Mouse (Mus musculus) liver, embryonic 14.5 days (tissue): ENCODE measurements around the gene Celf2. TPM values are rescaled to one million over a fixed set of nuclear protein-coding genes. Genes with fewer than 3 reads are reported as not detected.

ENCODE experiments used
- ATAC-seq: fragments of 200-750 bp; cut with Nextera tagmentation; 2 replicates; pipeline ENCODE4 v1.8.0; 2017; ENCODE audit warnings: moderate number of reproducible peaks, mild to moderate bottlenecking, moderate library complexity; ENCODE audit not compliant: insufficient read depth
- DNase-seq, 3 experiments: peaks; one replicate each; pipeline ENCODE4 v3.0.0-alpha.2; 2012 to 2013; ENCODE audit warnings: low read depth in 3 of 3, low spot score in 3 of 3
- H3K27ac ChIP-seq: fragments of 300-500 bp; sonication (generic); 2 replicates; pipeline ENCODE4 v1.5.1; 2014; ENCODE audit warnings: moderate library complexity, mild to moderate bottlenecking, control low read depth, inconsistent platforms
- H3K27me3 ChIP-seq: fragments of 300-500 bp; sonication (generic); 2 replicates; pipeline ENCODE4 v1.6.1; 2014; ENCODE audit warnings: mild to moderate bottlenecking, low read length, moderate library complexity; ENCODE audit not compliant: control insufficient read depth, insufficient read depth
- H3K36me3 ChIP-seq: fragments of 300-500 bp; sonication (generic); replicated peaks from 2 replicates; pipeline ENCODE4 v1.6.1; 2014; ENCODE audit warnings: low read depth; ENCODE audit not compliant: control insufficient read depth, insufficient read depth
- H3K4me1 ChIP-seq, 2 experiments: fragments of 200-500 bp in 1 of 2; fragments of 300-500 bp in 1 of 2; sonication (generic) in 1 of 2; replicated peaks; 2 replicates each; pipeline ENCODE4 v1.6.1; 2012 to 2014; ENCODE audit warnings: antibody characterized with exemption in 1 of 2, inconsistent platforms in 1 of 2, low read length in 1 of 2; ENCODE audit not compliant: control insufficient read depth in 2 of 2, insufficient read depth in 2 of 2
- H3K4me2 ChIP-seq: fragments of 300-500 bp; sonication (generic); 2 replicates; pipeline ENCODE4 v1.6.1; 2014; ENCODE audit warnings: low read depth, mild to moderate bottlenecking, control low read depth, moderate library complexity
- H3K4me3 ChIP-seq, 2 experiments: fragments of 200-500 bp in 1 of 2; fragments of 300-500 bp in 1 of 2; sonication (generic) in 1 of 2; 2 replicates each; pipeline ENCODE4 v1.5.1; 2012 to 2014; ENCODE audit warnings: low read depth in 2 of 2, low read length in 2 of 2, mild to moderate bottlenecking in 2 of 2, control low read depth in 1 of 2, inconsistent platforms in 1 of 2, moderate library complexity in 1 of 2; ENCODE audit not compliant: insufficient read depth in 1 of 2
- H3K9ac ChIP-seq: fragments of 300-500 bp; sonication (generic); replicated peaks from 2 replicates; pipeline ENCODE4 v1.6.1; 2014; ENCODE audit warnings: mild to moderate bottlenecking, control low read depth, moderate library complexity
- H3K9me3 ChIP-seq: fragments of 300-500 bp; sonication (generic); 2 replicates; pipeline ENCODE4 v1.6.1; 2016; ENCODE audit warnings: low read length, mixed read lengths; ENCODE audit not compliant: control insufficient read depth
- CTCF ChIP-seq: IDR thresholded peaks from 2 replicates; pipeline ENCODE4 v1.5.1; 2016; ENCODE audit warnings: antibody characterized with exemption, low read depth, control low read depth
- EP300 ChIP-seq: IDR thresholded peaks from 2 replicates; pipeline ENCODE4 v1.6.1; 2016; ENCODE audit warnings: antibody characterized with exemption, low read depth
- WGBS: fragments of 180-500 bp; shearing (Covaris S2); extraction: QIAGEN DNeasy Blood & Tissue Kit; methylation state at CpG from one replicate; pipeline ENCODE4 v1.1.7; 2014; ENCODE audit not compliant: insufficient replicate concordance; 5-methylcytosine and 5-hydroxymethylcytosine counted together
- polyA plus RNA-seq, 2 experiments: library from polyadenylated mRNA; depleted of rRNA in 1 of 2; stranded (reverse) in 1 of 2; unstranded in 1 of 2; fragments of >200 nt; fragmentation: Nextera tagmentation in 1 of 2; extraction: Ambion mirVana in 1 of 2; gene quantifications; 2 replicates each; pipeline versions ENCODE4 v1.2.1 to v1.2.3; 2012 to 2014

Gene Celf2
- polyA plus RNA-seq, 2 experiments, result 3.9 to 7.8 TPM

- no peak overlapping the region for H3K4me2 ChIP-seq
- no peak overlapping the region for H3K27ac ChIP-seq
- H3K9ac ChIP-seq, result no peak overlapping the region
- TF ChIP-seq EP300 (no peak), CTCF (no peak)
- no peaks in the 10 kb centered on the region for H3K27me3 ChIP-seq
- ATAC-seq (no peak), DNase-seq (no peak)
- no peak overlapping the region for H3K4me3 ChIP-seq
- WGBS, result 54% methylated on average over 4 of the region's 4 CpGs
- H3K9me3 ChIP-seq, result no peaks in the 10 kb centered on the region
- no peaks in the 10 kb centered on the region for H3K36me3 ChIP-seq
- H3K4me1 ChIP-seq, result no peaks in the 10 kb centered on the region
Observed at GRCm38 (mm10) chr2:7259616-7260015, 249.7 kb downstream of the Celf2 start.

- ATAC-seq, result no peak
- Histone ChIP-seq H3K27ac (no peak overlapping the region), H3K4me1 (no peaks in the 10 kb centered on the region), H3K9ac (no peak overlapping the region), H3K4me3 (no peak overlapping the region), H3K27me3 (no peaks in the 10 kb centered on the region), H3K4me2 (no peak overlapping the region), H3K36me3 (no peaks in the 10 kb centered on the region), H3K9me3 (no peaks in the 10 kb centered on the region)
- DNase-seq, result no peak
- TF ChIP-seq EP300 (no peak), CTCF (no peak)
- 49% methylated on average over 1 of the region's 1 CpGs for WGBS
Observed at GRCm38 (mm10) chr2:7256023-7256422, 253.3 kb downstream of the Celf2 start.

GRCm38 (mm10) chr2:7255386-7255785, 254.0 kb downstream of the Celf2 start:
- ATAC-seq (no peak), DNase-seq (no peak)
- no peak overlapping the region for H3K4me2 ChIP-seq
- H3K27ac ChIP-seq, result no peak overlapping the region
- no peak for TF ChIP-seq CTCF
- TF ChIP-seq EP300, result no peak
- H3K27me3 ChIP-seq, result no peaks in the 10 kb centered on the region
- H3K4me3 ChIP-seq, result no peak overlapping the region
- H3K4me1 ChIP-seq, result no peaks in the 10 kb centered on the region
- 51% methylated on average over 3 of the region's 3 CpGs for WGBS
- no peak overlapping the region for H3K9ac ChIP-seq
- no peaks in the 10 kb centered on the region for H3K36me3 ChIP-seq
- no peaks in the 10 kb centered on the region for H3K9me3 ChIP-seq

- no peak for TF ChIP-seq EP300
- Histone ChIP-seq H3K36me3 (no peaks in the 10 kb centered on the region), H3K4me1 (no peaks in the 10 kb centered on the region), H3K27me3 (no peaks in the 10 kb centered on the region), H3K4me3 (no peak overlapping the region), H3K4me2 (no peak overlapping the region), H3K9ac (no peak overlapping the region), H3K9me3 (no peaks in the 10 kb centered on the region), H3K27ac (no peak overlapping the region)
- 22% methylated on average over 2 of the region's 2 CpGs for WGBS
- no peak for DNase-seq
- no peak for ATAC-seq
Observed at GRCm38 (mm10) chr2:7250314-7250713, 259.0 kb downstream of the Celf2 start.

- no peak overlapping the region for H3K4me2 ChIP-seq
- H3K4me3 ChIP-seq, result no peak overlapping the region
- H3K9me3 ChIP-seq, result no peaks in the 10 kb centered on the region
- H3K27ac ChIP-seq, result no peak overlapping the region
- H3K36me3 ChIP-seq, result no peaks in the 10 kb centered on the region
- no peak for TF ChIP-seq CTCF
- TF ChIP-seq EP300, result no peak
- DNase-seq (no peak), ATAC-seq (no peak)
- H3K9ac ChIP-seq, result no peak overlapping the region
- H3K27me3 ChIP-seq, result no peaks in the 10 kb centered on the region
- H3K4me1 ChIP-seq, result no peaks in the 10 kb centered on the region
Observed at GRCm38 (mm10) chr2:7249002-7249401, 260.4 kb downstream of the Celf2 start.
